Mouse (Mus musculus): ENCODE measurements around the gene Pkd2l1. TPM values are rescaled to one million over a fixed set of nuclear protein-coding genes. Genes with fewer than 3 reads are reported as not detected.

Gene Pkd2l1
- polyA plus RNA-seq, 1 experiment from 2014 or later = not detected

GRCm38 (mm10) chr19:44180502-44180901, 11.7 kb downstream of the Pkd2l1 start:
- ATAC-seq (ENCODE audit: low read depth) = no peak
- 76% methylated on average over 1 of the region's 1 CpGs for WGBS
- H3K4me1 ChIP-seq (replicated peaks; ENCODE audit: control insufficient read depth, insufficient read depth, low read length) = no peaks in the 10 kb centered on the region

DNA sequence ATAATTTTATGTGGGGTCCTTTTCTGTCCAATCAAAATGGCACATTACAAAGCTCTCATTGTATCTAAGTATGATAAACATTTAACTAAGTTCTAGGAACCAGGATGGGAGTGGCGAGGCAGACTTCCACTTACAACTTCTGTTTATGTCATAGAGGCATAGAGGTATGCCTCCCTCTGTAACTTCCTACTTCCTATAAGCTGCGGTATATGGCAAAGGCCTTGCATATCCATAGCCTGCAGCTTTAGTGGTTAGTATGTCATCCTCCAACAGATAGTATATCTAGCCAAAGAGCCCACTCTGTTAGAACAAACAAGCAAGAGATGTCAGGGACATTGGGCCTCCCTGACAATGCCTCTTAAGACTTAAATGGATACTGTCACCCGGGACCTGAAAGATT, 15.5 kb downstream of the Pkd2l1 start:
- no peak for ATAC-seq (ENCODE audit: low read depth)
- Histone ChIP-seq H3K27me3 (ENCODE audit: control insufficient read depth, insufficient read depth, low read depth, low read length) (no peaks in the 10 kb centered on the region), H3K4me3 (ENCODE audit: low read length) (no peak overlapping the region), H3K4me2 (ENCODE audit: low read depth, low read length) (no peak overlapping the region), H3K9ac (ENCODE audit: low read length) (no peak overlapping the region), H3K36me3 (ENCODE audit: control insufficient read depth, insufficient read depth, low read length) (no peaks in the 10 kb centered on the region), H3K4me1 (replicated peaks; ENCODE audit: control insufficient read depth, insufficient read depth, low read length) (no peaks in the 10 kb centered on the region), H3K27ac (ENCODE audit: low read length) (no peak overlapping the region), H3K9me3 (ENCODE audit: control insufficient read depth, low read length) (no peaks in the 10 kb centered on the region)
- 77% methylated on average over 3 of the region's 3 CpGs for WGBS

More at GRCm38 (mm10) chr19:44180502-44180901, 11.7 kb downstream of the Pkd2l1 start:
- Histone ChIP-seq H3K36me3 (ENCODE audit: control insufficient read depth, insufficient read depth, low read length) (no peaks in the 10 kb centered on the region), H3K4me3 (ENCODE audit: low read length) (no peak overlapping the region), H3K9ac (ENCODE audit: low read length) (no peak overlapping the region), H3K9me3 (ENCODE audit: control insufficient read depth, low read length) (no peaks in the 10 kb centered on the region), H3K27ac (ENCODE audit: low read length) (no peak overlapping the region), H3K4me2 (ENCODE audit: low read depth, low read length) (no peak overlapping the region), H3K27me3 (ENCODE audit: control insufficient read depth, insufficient read depth, low read depth, low read length) (no peaks in the 10 kb centered on the region)

- 59% methylated on average over 8 of the region's 8 CpGs for WGBS
- no peak overlapping the region for H3K9ac ChIP-seq (ENCODE audit: low read length)
- no peaks in the 10 kb centered on the region for H3K4me1 ChIP-seq (replicated peaks; ENCODE audit: control insufficient read depth, insufficient read depth, low read length)
Measured at GRCm38 (mm10) chr19:44174835-44175234, 17.4 kb downstream of the Pkd2l1 start.

DNA sequence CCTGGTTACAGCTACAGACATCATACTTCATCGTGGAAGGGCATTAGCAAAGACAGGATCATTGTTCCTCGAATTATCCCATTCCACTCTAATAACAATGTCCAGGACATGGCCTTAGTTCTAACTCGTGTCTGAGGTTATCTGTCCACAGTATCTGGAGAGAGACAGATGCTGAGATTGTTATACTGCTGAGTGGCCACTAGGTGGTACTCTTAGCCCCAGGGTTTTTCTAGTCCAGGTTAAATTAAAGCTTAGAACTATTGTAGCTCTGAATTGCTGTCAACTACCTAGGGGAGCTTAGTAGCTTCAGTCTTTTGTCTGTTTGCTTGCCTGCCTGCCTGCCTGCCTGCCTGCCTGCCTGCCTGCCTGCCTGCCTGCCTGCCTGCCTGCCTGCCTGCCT, 30.7 kb downstream of the Pkd2l1 start:
- Histone ChIP-seq H3K9me3 (ENCODE audit: control insufficient read depth, low read length) (no peaks in the 10 kb centered on the region), H3K4me2 (ENCODE audit: low read depth, low read length) (no peak overlapping the region), H3K9ac (ENCODE audit: low read length) (no peak overlapping the region), H3K27me3 (ENCODE audit: control insufficient read depth, insufficient read depth, low read depth, low read length) (no peaks in the 10 kb centered on the region), H3K4me3 (ENCODE audit: low read length) (no peak overlapping the region), H3K4me1 (replicated peaks; ENCODE audit: control insufficient read depth, insufficient read depth, low read length) (no peaks in the 10 kb centered on the region), H3K27ac (ENCODE audit: low read length) (no peak overlapping the region), H3K36me3 (ENCODE audit: control insufficient read depth, insufficient read depth, low read length) (no peaks in the 10 kb centered on the region)
- 10% methylated on average over 3 of the region's 3 CpGs for WGBS
- ATAC-seq (ENCODE audit: low read depth) = no peak

More at GRCm38 (mm10) chr19:44174835-44175234, 17.4 kb downstream of the Pkd2l1 start:
- H3K4me2 ChIP-seq (ENCODE audit: low read depth, low read length) = no peak overlapping the region
- no peak for ATAC-seq (ENCODE audit: low read depth)
- no peak overlapping the region for H3K27ac ChIP-seq (ENCODE audit: low read length)
- H3K9me3 ChIP-seq (ENCODE audit: control insufficient read depth, low read length) = no peaks in the 10 kb centered on the region
- H3K4me3 ChIP-seq (ENCODE audit: low read length) = no peak overlapping the region
- H3K27me3 ChIP-seq (ENCODE audit: control insufficient read depth, insufficient read depth, low read depth, low read length) = no peaks in the 10 kb centered on the region
- no peaks in the 10 kb centered on the region for H3K36me3 ChIP-seq (ENCODE audit: control insufficient read depth, insufficient read depth, low read length)

DNA sequence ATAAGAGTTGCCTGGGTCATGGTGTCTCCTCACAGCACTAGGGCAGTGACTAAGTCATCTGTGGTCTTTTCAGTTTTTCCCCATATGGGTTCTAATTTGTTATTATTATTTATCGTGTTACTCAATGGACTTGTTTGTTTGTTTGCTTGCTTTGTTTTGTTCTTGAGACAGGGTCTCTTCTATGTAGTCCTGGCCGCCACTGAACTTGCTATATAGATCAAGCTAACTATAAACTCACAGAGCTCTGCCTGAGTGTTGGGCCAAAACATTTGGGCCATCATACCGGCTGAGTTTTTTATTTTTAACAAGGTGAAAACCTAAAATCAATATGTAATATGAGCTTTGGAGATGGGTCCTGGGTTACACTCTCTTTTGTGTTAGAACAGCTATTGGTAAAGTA, 32.9 kb downstream of the Pkd2l1 start:
- H3K4me3 ChIP-seq (ENCODE audit: low read length) = no peak overlapping the region
- H3K9ac ChIP-seq (ENCODE audit: low read length) = no peak overlapping the region
- H3K9me3 ChIP-seq (ENCODE audit: control insufficient read depth, low read length) = no peaks in the 10 kb centered on the region
- H3K36me3 ChIP-seq (ENCODE audit: control insufficient read depth, insufficient read depth, low read length) = no peaks in the 10 kb centered on the region
- ATAC-seq (ENCODE audit: low read depth) = no peak
- no peaks in the 10 kb centered on the region for H3K27me3 ChIP-seq (ENCODE audit: control insufficient read depth, insufficient read depth, low read depth, low read length)
- 72% methylated on average over 3 of the region's 3 CpGs for WGBS
- H3K4me1 ChIP-seq (replicated peaks; ENCODE audit: control insufficient read depth, insufficient read depth, low read length) = no peaks in the 10 kb centered on the region
- H3K27ac ChIP-seq (ENCODE audit: low read length) = no peak overlapping the region
- no peak overlapping the region for H3K4me2 ChIP-seq (ENCODE audit: low read depth, low read length)

GRCm38 (mm10) chr19:44157005-44157404, 35.2 kb downstream of the Pkd2l1 start:
- Histone ChIP-seq H3K36me3 (ENCODE audit: control insufficient read depth, insufficient read depth, low read length) (no peaks in the 10 kb centered on the region), H3K27ac (ENCODE audit: low read length) (no peak overlapping the region), H3K4me3 (ENCODE audit: low read length) (no peak overlapping the region), H3K4me2 (ENCODE audit: low read depth, low read length) (no peak overlapping the region), H3K9me3 (ENCODE audit: control insufficient read depth, low read length) (no peaks in the 10 kb centered on the region), H3K9ac (ENCODE audit: low read length) (no peak overlapping the region), H3K4me1 (replicated peaks; ENCODE audit: control insufficient read depth, insufficient read depth, low read length) (no peaks in the 10 kb centered on the region), H3K27me3 (ENCODE audit: control insufficient read depth, insufficient read depth, low read depth, low read length) (no peaks in the 10 kb centered on the region)
- no peak for ATAC-seq (ENCODE audit: low read depth)
- WGBS = 91% methylated on average over 10 of the region's 10 CpGs

GRCm38 (mm10) chr19:44153781-44154180, 38.5 kb downstream of the Pkd2l1 start:
- Histone ChIP-seq H3K4me1 (replicated peaks; ENCODE audit: control insufficient read depth, insufficient read depth, low read length) (no peaks in the 10 kb centered on the region), H3K9me3 (ENCODE audit: control insufficient read depth, low read length) (no peaks in the 10 kb centered on the region), H3K36me3 (ENCODE audit: control insufficient read depth, insufficient read depth, low read length) (no peaks in the 10 kb centered on the region), H3K4me2 (ENCODE audit: low read depth, low read length) (no peak overlapping the region), H3K4me3 (ENCODE audit: low read length) (no peak overlapping the region), H3K9ac (ENCODE audit: low read length) (no peak overlapping the region), H3K27ac (ENCODE audit: low read length) (no peak overlapping the region), H3K27me3 (ENCODE audit: control insufficient read depth, insufficient read depth, low read depth, low read length) (no peaks in the 10 kb centered on the region)
- WGBS = 74% methylated on average over 5 of the region's 5 CpGs
- no peak for ATAC-seq (ENCODE audit: low read depth)

DNA sequence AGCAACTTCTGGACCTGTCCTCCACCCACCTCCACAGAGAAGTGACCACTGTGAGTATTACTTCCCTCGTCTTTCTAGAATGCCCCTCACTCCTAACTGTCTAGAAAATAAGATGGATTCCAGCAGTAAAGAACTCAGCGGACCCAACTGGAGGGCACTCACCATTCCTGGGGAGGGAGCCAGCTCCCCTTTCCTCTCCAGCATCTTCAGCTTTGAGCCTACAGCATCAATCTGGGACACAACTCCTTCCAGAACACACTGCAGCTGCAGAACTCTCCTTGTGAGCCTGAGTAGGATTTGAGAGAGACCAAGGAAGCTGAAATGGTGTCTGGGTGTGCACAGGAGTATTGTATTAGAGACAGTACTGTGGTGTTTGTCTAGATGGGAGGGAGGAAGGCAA, 43.3 kb downstream of the Pkd2l1 start:
- ATAC-seq (ENCODE audit: low read depth) = no peak
- Histone ChIP-seq H3K27ac (ENCODE audit: low read length) (no peak overlapping the region), H3K4me1 (replicated peaks; ENCODE audit: control insufficient read depth, insufficient read depth, low read length) (peaks cover 8% of the 10 kb centered on the region), H3K4me2 (ENCODE audit: low read depth, low read length) (no peak overlapping the region), H3K9ac (ENCODE audit: low read length) (no peak overlapping the region), H3K27me3 (ENCODE audit: control insufficient read depth, insufficient read depth, low read depth, low read length) (no peaks in the 10 kb centered on the region), H3K4me3 (ENCODE audit: low read length) (no peak overlapping the region), H3K9me3 (ENCODE audit: control insufficient read depth, low read length) (no peaks in the 10 kb centered on the region), H3K36me3 (ENCODE audit: control insufficient read depth, insufficient read depth, low read length) (no peaks in the 10 kb centered on the region)
- WGBS = 72% methylated on average over 2 of the region's 2 CpGs

DNA sequence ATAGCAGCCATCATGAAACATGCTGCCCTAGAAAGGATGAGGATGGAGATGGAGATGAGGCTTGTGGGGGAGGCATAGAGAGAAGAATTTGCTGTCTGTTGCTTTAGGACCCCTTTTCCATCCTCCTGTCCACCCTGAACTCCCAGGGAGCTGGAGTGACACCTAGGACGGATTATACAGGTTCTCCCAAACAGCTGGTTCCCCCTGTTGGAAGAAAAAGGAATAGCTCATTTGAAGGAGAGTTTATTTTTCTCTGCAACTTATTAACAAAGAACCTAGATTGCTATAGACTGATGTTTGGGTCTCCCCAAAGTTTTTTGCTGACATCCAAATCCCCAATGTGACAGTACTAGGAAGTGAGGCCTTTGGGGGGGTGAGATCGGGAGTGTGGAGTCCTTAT, 43.9 kb downstream of the Pkd2l1 start:
- Histone ChIP-seq H3K4me1 (replicated peaks; ENCODE audit: control insufficient read depth, insufficient read depth, low read length) (peaks cover 8% of the 10 kb centered on the region), H3K36me3 (ENCODE audit: control insufficient read depth, insufficient read depth, low read length) (no peaks in the 10 kb centered on the region), H3K4me2 (ENCODE audit: low read depth, low read length) (no peak overlapping the region), H3K27ac (ENCODE audit: low read length) (no peak overlapping the region), H3K27me3 (ENCODE audit: control insufficient read depth, insufficient read depth, low read depth, low read length) (no peaks in the 10 kb centered on the region), H3K9me3 (ENCODE audit: control insufficient read depth, low read length) (no peaks in the 10 kb centered on the region), H3K4me3 (ENCODE audit: low read length) (no peak overlapping the region), H3K9ac (ENCODE audit: low read length) (no peak overlapping the region)
- no peak for ATAC-seq (ENCODE audit: low read depth)
- WGBS = 26% methylated on average over 2 of the region's 2 CpGs

- Histone ChIP-seq H3K4me1 (replicated peaks; ENCODE audit: control insufficient read depth, insufficient read depth, low read length) (peaks cover 8% of the 10 kb centered on the region), H3K27me3 (ENCODE audit: control insufficient read depth, insufficient read depth, low read depth, low read length) (no peaks in the 10 kb centered on the region), H3K36me3 (ENCODE audit: control insufficient read depth, insufficient read depth, low read length) (peaks cover 9% of the 10 kb centered on the region), H3K4me3 (ENCODE audit: low read length) (no peak overlapping the region), H3K27ac (ENCODE audit: low read length) (no peak overlapping the region), H3K4me2 (ENCODE audit: low read depth, low read length) (no peak overlapping the region), H3K9ac (ENCODE audit: low read length) (no peak overlapping the region), H3K9me3 (ENCODE audit: control insufficient read depth, low read length) (no peaks in the 10 kb centered on the region)
- WGBS = 87% methylated on average over 8 of the region's 8 CpGs
- no peak for ATAC-seq (ENCODE audit: low read depth)
Measured at GRCm38 (mm10) chr19:44146951-44147350, 45.3 kb downstream of the Pkd2l1 start.

Data from lung, embryonic 16.5 days (tissue).